Mouse (Mus musculus): ENCODE data around the gene Als2cl. TPM values are rescaled to one million over a fixed set of nuclear protein-coding genes. Genes with fewer than 3 reads are reported as not detected.

Als2cl gene
- polyA plus RNA-seq, 1 experiment from 2014 or later: 4.5 TPM

GRCm38 (mm10) chr9:110915466-110915865 is 35.8 kb downstream of the Als2cl start:
- H3K9ac ChIP-seq: no peak overlapping the region
- H3K4me2 ChIP-seq: no peak overlapping the region
- no peaks in the 10 kb centered on the region for H3K4me1 ChIP-seq (ENCODE audit: insufficient read depth)
- ATAC-seq (ENCODE audit: insufficient read depth) (no peak), DNase-seq (no peak)
- no peaks in the 10 kb centered on the region for H3K27me3 ChIP-seq (ENCODE audit: insufficient read depth, low read length)
- WGBS: 51% methylated on average over 8 of the region's 8 CpGs
- no peak overlapping the region for H3K27ac ChIP-seq (ENCODE audit: low read depth)
- H3K36me3 ChIP-seq (ENCODE audit: insufficient read depth): no peaks in the 10 kb centered on the region
- no peaks in the 10 kb centered on the region for H3K9me3 ChIP-seq (ENCODE audit: low read depth, low read length)
- no peak overlapping the region for H3K4me3 ChIP-seq (ENCODE audit: low read depth, low read length)
- TF ChIP-seq CTCF (IDR thresholded peaks at IDR 0.05; ENCODE audit: low read depth): no peak

GRCm38 (mm10) chr9:110916786-110917185 is 37.1 kb downstream of the Als2cl start, which contains the start of gene Fam240a:
Fam240a (minus strand) TSS chr9:110916861.
- no peaks in the 10 kb centered on the region for H3K4me1 ChIP-seq (ENCODE audit: insufficient read depth)
- WGBS: 83% methylated on average over 7 of the region's 7 CpGs
- ATAC-seq (ENCODE audit: insufficient read depth): no peak
- no peaks in the 10 kb centered on the region for H3K36me3 ChIP-seq (ENCODE audit: insufficient read depth)
- no peak for DNase-seq
- H3K9ac ChIP-seq: no peak within 1 kb of the TSS
- H3K9me3 ChIP-seq (ENCODE audit: low read depth, low read length): no peaks in the 10 kb centered on the region
- no peaks in the 10 kb centered on the region for H3K27me3 ChIP-seq (ENCODE audit: insufficient read depth, low read length)
- H3K4me2 ChIP-seq: no peak within 1 kb of the TSS
- no peak for TF ChIP-seq CTCF (IDR thresholded peaks at IDR 0.05; ENCODE audit: low read depth)
- no peak within 1 kb of the TSS for H3K4me3 ChIP-seq (ENCODE audit: low read depth, low read length)
- no peak within 1 kb of the TSS for H3K27ac ChIP-seq (ENCODE audit: low read depth)

GRCm38 (mm10) chr9:110920665-110921419 is 41.2 kb downstream of the Als2cl start:
- H3K4me2 ChIP-seq: no peak overlapping the region
- no peaks in the 10 kb centered on the region for H3K36me3 ChIP-seq (ENCODE audit: insufficient read depth)
- 55% methylated on average over 15 of the region's 15 CpGs for WGBS
- ATAC-seq (ENCODE audit: insufficient read depth) (no peak), DNase-seq (peak; percentile 42)
- H3K27ac ChIP-seq (ENCODE audit: low read depth): 0 out of 2 replicates have a peak overlapping the region, but pooled peaks have one; percentile 18
- no peaks in the 10 kb centered on the region for H3K27me3 ChIP-seq (ENCODE audit: insufficient read depth, low read length)
- no peak for TF ChIP-seq CTCF (IDR thresholded peaks at IDR 0.05; ENCODE audit: low read depth)
- H3K9ac ChIP-seq: no peak overlapping the region
- H3K4me1 ChIP-seq (ENCODE audit: insufficient read depth): no peaks in the 10 kb centered on the region
- H3K9me3 ChIP-seq (ENCODE audit: low read depth, low read length): no peaks in the 10 kb centered on the region
- H3K4me3 ChIP-seq (ENCODE audit: low read depth, low read length): no peak overlapping the region

GRCm38 (mm10) chr9:110922759-110923158 is 43.1 kb downstream of the Als2cl start:
- Histone ChIP-seq H3K4me2 (no peak overlapping the region), H3K9ac (no peak overlapping the region), H3K4me3 (ENCODE audit: low read depth, low read length) (no peak overlapping the region), H3K9me3 (ENCODE audit: low read depth, low read length) (no peaks in the 10 kb centered on the region), H3K4me1 (ENCODE audit: insufficient read depth) (no peaks in the 10 kb centered on the region), H3K27ac (ENCODE audit: low read depth) (no peak overlapping the region), H3K27me3 (ENCODE audit: insufficient read depth, low read length) (no peaks in the 10 kb centered on the region), H3K36me3 (ENCODE audit: insufficient read depth) (no peaks in the 10 kb centered on the region)
- ATAC-seq (ENCODE audit: insufficient read depth) (no peak), DNase-seq (peak; percentile 87)
- TF ChIP-seq CTCF (IDR thresholded peaks at IDR 0.05; ENCODE audit: low read depth): peak; percentile 89
- WGBS: 12% methylated on average over 7 of the region's 7 CpGs

- H3K27ac ChIP-seq (ENCODE audit: low read depth): no peak overlapping the region
Observed at GRCm38 (mm10) chr9:110931573-110931972, 51.9 kb downstream of the Als2cl start.

GRCm38 (mm10) chr9:110933850-110934437 is 54.3 kb downstream of the Als2cl start:
- no peak for ATAC-seq (ENCODE audit: insufficient read depth)
- Histone ChIP-seq H3K27me3 (ENCODE audit: insufficient read depth, low read length) (no peaks in the 10 kb centered on the region), H3K9me3 (ENCODE audit: low read depth, low read length) (no peaks in the 10 kb centered on the region), H3K4me1 (ENCODE audit: insufficient read depth) (no peaks in the 10 kb centered on the region), H3K27ac (ENCODE audit: low read depth) (no peak overlapping the region), H3K4me3 (ENCODE audit: low read depth, low read length) (no peak overlapping the region), H3K4me2 (no peak overlapping the region), H3K36me3 (ENCODE audit: insufficient read depth) (no peaks in the 10 kb centered on the region), H3K9ac (no peak overlapping the region)
- WGBS: 70% methylated on average over 12 of the region's 12 CpGs
- DNase-seq: no peak
- no peak for TF ChIP-seq CTCF (IDR thresholded peaks at IDR 0.05; ENCODE audit: low read depth)

More at GRCm38 (mm10) chr9:110931573-110931972, 51.9 kb downstream of the Als2cl start:
- Histone ChIP-seq H3K4me1 (ENCODE audit: insufficient read depth) (no peaks in the 10 kb centered on the region), H3K9me3 (ENCODE audit: low read depth, low read length) (no peaks in the 10 kb centered on the region), H3K9ac (no peak overlapping the region), H3K4me3 (ENCODE audit: low read depth, low read length) (no peak overlapping the region), H3K4me2 (no peak overlapping the region), H3K36me3 (ENCODE audit: insufficient read depth) (no peaks in the 10 kb centered on the region), H3K27me3 (ENCODE audit: insufficient read depth, low read length) (no peaks in the 10 kb centered on the region)
- 69% methylated on average over 6 of the region's 6 CpGs for WGBS
- no peak for ATAC-seq (ENCODE audit: insufficient read depth)
- no peak for DNase-seq
- TF ChIP-seq CTCF (IDR thresholded peaks at IDR 0.05; ENCODE audit: low read depth): no peak

GRCm38 (mm10) chr9:110935941-110936340 is 56.3 kb downstream of the Als2cl start:
- no peaks in the 10 kb centered on the region for H3K27me3 ChIP-seq (ENCODE audit: insufficient read depth, low read length)
- WGBS: 82% methylated on average over 7 of the region's 7 CpGs

More at GRCm38 (mm10) chr9:110935941-110936340, 56.3 kb downstream of the Als2cl start:
- Histone ChIP-seq H3K27ac (ENCODE audit: low read depth) (no peak overlapping the region), H3K9ac (no peak overlapping the region), H3K36me3 (ENCODE audit: insufficient read depth) (no peaks in the 10 kb centered on the region), H3K4me3 (ENCODE audit: low read depth, low read length) (no peak overlapping the region), H3K9me3 (ENCODE audit: low read depth, low read length) (no peaks in the 10 kb centered on the region), H3K4me1 (ENCODE audit: insufficient read depth) (no peaks in the 10 kb centered on the region), H3K4me2 (no peak overlapping the region)
- ATAC-seq (ENCODE audit: insufficient read depth) (no peak), DNase-seq (no peak)
- no peak for TF ChIP-seq CTCF (IDR thresholded peaks at IDR 0.05; ENCODE audit: low read depth)
